In genomic region chr3:108195941-108196590, GRCm38 (mm10) we compare ENCODE assay signal across 10 mouse cellular contexts. TPM values are rescaled to one million over a fixed set of nuclear protein-coding genes. Genes with fewer than 3 reads are reported as not detected.
A peak's percentile ranks its signal among the peaks of the same experiment; 100 is the strongest.
DNase-seq lines count a peak whose midpoint lies in the region; ATAC-seq lines count a peak whose summit lies in the region.
"Had no signal": no experiment of that assay in that cellular context is flagged by ENCODE, and none has a peak within 500 bp of the region (broad histone marks: within the 10 kb centered on the region; RNA-seq: fewer than 3 reads in every experiment).

No protein-coding gene starts in this region.

- H3K27me3 ChIP-seq in heart, embryonic 15.5 days = no peaks in the 10 kb centered on the region
- no peaks in the 10 kb centered on the region for H3K27me3 ChIP-seq in hindbrain, embryonic 12.5 days
- no peaks in the 10 kb centered on the region for H3K27me3 ChIP-seq in midbrain, embryonic 12.5 days

- peaks cover 26% of the 10 kb centered on the region for H3K4me1 ChIP-seq in heart, embryonic 15.5 days (replicated peaks)
- H3K4me1 ChIP-seq in hindbrain, embryonic 12.5 days = peaks cover 40% of the 10 kb centered on the region
- H3K4me1 ChIP-seq in midbrain, embryonic 12.5 days = peaks cover 38% of the 10 kb centered on the region

- 54% methylated on average over 7 of the region's 7 CpGs for WGBS in heart, embryonic 15.5 days
- 76% methylated on average over 7 of the region's 7 CpGs for WGBS in hindbrain, embryonic 12.5 days
- 82% methylated on average over 7 of the region's 7 CpGs for WGBS in midbrain, embryonic 12.5 days

- no peak overlapping the region for H3K4me3 ChIP-seq in heart, embryonic 15.5 days
- H3K4me3 ChIP-seq in hindbrain, embryonic 12.5 days = no peak overlapping the region
- H3K4me3 ChIP-seq in midbrain, embryonic 12.5 days = no peak overlapping the region
- H3K4me3 ChIP-seq: megakaryocyte, embryonic 14.5 days had no signal

- H3K4me2 ChIP-seq in heart, embryonic 15.5 days = no peak overlapping the region
- H3K4me2 ChIP-seq in hindbrain, embryonic 12.5 days (replicated peaks) = no peak overlapping the region
- H3K4me2 ChIP-seq in midbrain, embryonic 12.5 days (replicated peaks) = no peak overlapping the region

- no peak overlapping the region for H3K9ac ChIP-seq in heart, embryonic 15.5 days
- 0 out of 2 replicates have a peak overlapping the region, but pooled peaks have one; percentile 45 for H3K9ac ChIP-seq in hindbrain, embryonic 12.5 days
- H3K9ac ChIP-seq in midbrain, embryonic 12.5 days (replicated peaks) = no peak overlapping the region

- no peaks in the 10 kb centered on the region for H3K9me3 ChIP-seq in heart, embryonic 15.5 days (replicated peaks)
- H3K9me3 ChIP-seq in hindbrain, embryonic 12.5 days (replicated peaks) = no peaks in the 10 kb centered on the region
- H3K9me3 ChIP-seq in midbrain, embryonic 12.5 days = no peaks in the 10 kb centered on the region
- H3K9me3 ChIP-seq: megakaryocyte, embryonic 14.5 days had no signal

- no peaks in the 10 kb centered on the region for H3K36me3 ChIP-seq in heart, embryonic 15.5 days
- peaks cover 15% of the 10 kb centered on the region; the same call in 1 of the 2 replicates for H3K36me3 ChIP-seq in hindbrain, embryonic 12.5 days
- H3K36me3 ChIP-seq in midbrain, embryonic 12.5 days = peaks cover 14% of the 10 kb centered on the region; the same call in 1 of the 2 replicates

- no peak for ATAC-seq in heart, embryonic 15.5 days (replicated peaks; ENCODE audit: insufficient number of reproducible peaks, insufficient read depth, low FRiP score, low read depth)
- ATAC-seq in hindbrain, embryonic 12.5 days (ENCODE audit: low FRiP score) = no peak
- no peak for ATAC-seq in midbrain, embryonic 12.5 days (ENCODE audit: low FRiP score, low read depth)

- peak overlapping the region; percentile 13; the same call in 1 of the 2 replicates for H3K27ac ChIP-seq in heart, embryonic 15.5 days
- peak overlapping the region; percentile 82 for H3K27ac ChIP-seq in hindbrain, embryonic 12.5 days
- H3K27ac ChIP-seq in midbrain, embryonic 12.5 days (replicated peaks) = peak overlapping the region; percentile 77

- DNase-seq in heart, postnatal 4 days = no peak
- peak; percentile 49 for DNase-seq in cerebellum, adult 9-10 months
- DNase-seq in gastrocnemius, postnatal 4 days (ENCODE audit: low spot score in 2 of 2) = no peak
- DNase-seq in thymus, postnatal 4 days = no peak
- no peak for DNase-seq in spleen, postnatal 4 days (ENCODE audit: low spot score in 2 of 2)
- DNase-seq: thymus, adult 18-20 months had no signal

RNA-seq across cellular contexts. Expression of gene Cyb561d1, which starts 4.9 kb away (rescaled TPM):
- polyA plus RNA-seq in heart, embryonic 15.5 days (2015; fragmentation: Nextera tagmentation; extraction: Ambion mirVana) = 2.7 and 3.8 TPM in 2 replicates
- 1 to 10 TPM; 4.9 to 5.4 TPM for total RNA-seq in heart, postnatal 4 days (2021)
- 5.0 and 5.6 TPM in 2 replicates for polyA plus RNA-seq in hindbrain, embryonic 12.5 days (2016; fragmentation: Nextera tagmentation; extraction: Ambion mirVana)
- polyA plus RNA-seq in midbrain, embryonic 12.5 days (2016; fragmentation: Nextera tagmentation; extraction: Ambion mirVana) = 5.6 TPM in 2 replicates
- total RNA-seq in gastrocnemius, postnatal 4 days (2021) = 1 to 10 TPM; 4.5 to 6.1 TPM

RNA-seq across cellular contexts. Expression of gene Amigo1, which starts 9.9 kb away (rescaled TPM):
- polyA plus RNA-seq in heart, embryonic 15.5 days (2015; fragmentation: Nextera tagmentation; extraction: Ambion mirVana) = 3.0 and 3.2 TPM in 2 replicates
- 1 to 10 TPM; 7.1 to 8.1 TPM for total RNA-seq in heart, postnatal 4 days (2021)
- polyA plus RNA-seq in hindbrain, embryonic 12.5 days (2016; fragmentation: Nextera tagmentation; extraction: Ambion mirVana) = 10.7 and 13.1 TPM in 2 replicates
- 7.5 and 9.3 TPM in 2 replicates for polyA plus RNA-seq in midbrain, embryonic 12.5 days (2016; fragmentation: Nextera tagmentation; extraction: Ambion mirVana)
- total RNA-seq in gastrocnemius, postnatal 4 days (2021) = 10 to 100 TPM; 27.9 to 32.2 TPM

RNA-seq across cellular contexts. Expression of gene Atxn7l2, which starts 14.7 kb away (rescaled TPM):
- 5.8 and 9.0 TPM in 2 replicates for polyA plus RNA-seq in heart, embryonic 15.5 days (2015; fragmentation: Nextera tagmentation; extraction: Ambion mirVana)
- 1 to 10 TPM; 6.9 to 7.7 TPM for total RNA-seq in heart, postnatal 4 days (2021)
- polyA plus RNA-seq in hindbrain, embryonic 12.5 days (2016; fragmentation: Nextera tagmentation; extraction: Ambion mirVana) = 27.6 and 29.6 TPM in 2 replicates
- polyA plus RNA-seq in midbrain, embryonic 12.5 days (2016; fragmentation: Nextera tagmentation; extraction: Ambion mirVana) = 28.9 and 29.8 TPM in 2 replicates
- 10 to 100 TPM; 16.4 to 27.7 TPM for total RNA-seq in gastrocnemius, postnatal 4 days (2021)

RNA-seq across cellular contexts. Expression of gene Sypl2, which starts 30.4 kb away (rescaled TPM):
- 2.0 and 2.2 TPM in 2 replicates for polyA plus RNA-seq in heart, embryonic 15.5 days (2015; fragmentation: Nextera tagmentation; extraction: Ambion mirVana)
- total RNA-seq in heart, postnatal 4 days (2021) = 1 to 10 TPM; 2.6 to 4.1 TPM
- 0.58 and 0.72 TPM in 2 replicates for polyA plus RNA-seq in hindbrain, embryonic 12.5 days (2016; fragmentation: Nextera tagmentation; extraction: Ambion mirVana)
- 1.3 and 2.0 TPM in 2 replicates for polyA plus RNA-seq in midbrain, embryonic 12.5 days (2016; fragmentation: Nextera tagmentation; extraction: Ambion mirVana)
- total RNA-seq in gastrocnemius, postnatal 4 days (2021) = 100 to 1,000 TPM; 441 to 517 TPM

RNA-seq across cellular contexts. Expression of gene Gpr61, which starts 41.4 kb away (rescaled TPM):
- 0.05 and 0.16 TPM in 2 replicates for polyA plus RNA-seq in heart, embryonic 15.5 days (2015; fragmentation: Nextera tagmentation; extraction: Ambion mirVana)
- total RNA-seq in heart, postnatal 4 days (2021) = not detected
- 0.72 and 1.2 TPM in 2 replicates for polyA plus RNA-seq in hindbrain, embryonic 12.5 days (2016; fragmentation: Nextera tagmentation; extraction: Ambion mirVana)
- polyA plus RNA-seq in midbrain, embryonic 12.5 days (2016; fragmentation: Nextera tagmentation; extraction: Ambion mirVana) = 0.80 and 1.0 TPM in 2 replicates
- total RNA-seq in gastrocnemius, postnatal 4 days (2021) = under 1 TPM; 0.18 to 0.22 TPM

Comparison
In these comparisons a context has a peak if more than half of its experiments do, and no peak if none do; other contexts are left out.
1. H3K27ac ChIP-seq: peak in every context shown above with its lines; median percentile 82 in hindbrain, embryonic 12.5 days; 77 in midbrain, embryonic 12.5 days; 13 in heart, embryonic 15.5 days.